Mouse (Mus musculus) gastrocnemius, postnatal 10 days (tissue): Measurements from ENCODE around the gene Vcan. TPM values are rescaled to one million over a fixed set of nuclear protein-coding genes. Genes with fewer than 3 reads are reported as not detected.
"Not testable (repeated sequence)": the region's sequence is repeated elsewhere in the genome, so short reads cannot be mapped to it uniquely, and the experiment has no call there.

Source experiments
- DNase-seq: peaks from one replicate; pipeline ENCODE4 v3.0.0; 2021; ENCODE audit warnings: mixed read lengths
- long read RNA-seq, 2 experiments: library from polyadenylated mRNA; stranded (forward); transcript quantifications; one replicate each; pipeline ENCODE4 v2.0.0; 2021
- total RNA-seq, 2 experiments: library from RNA; stranded (reverse); gene quantifications; 2 replicates each; pipeline ENCODE4 v1.2.3; 2021

Gene Vcan
- total RNA-seq: 10 to 100 TPM; 42.1 to 69.9 TPM
- long read RNA-seq, experiment 1, full-length matches to known transcripts: 2 of 5 reads
- long read RNA-seq, experiment 1, partial matches to known transcripts: 1 of 5 reads
- long read RNA-seq, experiment 1, other reads (novel, unspliced or antisense): 2 of 5 reads
- long read RNA-seq, experiment 2, full-length matches to known transcripts: 1 of 6 reads
- long read RNA-seq, experiment 2, partial matches to known transcripts: 2 of 6 reads
- long read RNA-seq, experiment 2, other reads (novel, unspliced or antisense): 3 of 6 reads

DNA sequence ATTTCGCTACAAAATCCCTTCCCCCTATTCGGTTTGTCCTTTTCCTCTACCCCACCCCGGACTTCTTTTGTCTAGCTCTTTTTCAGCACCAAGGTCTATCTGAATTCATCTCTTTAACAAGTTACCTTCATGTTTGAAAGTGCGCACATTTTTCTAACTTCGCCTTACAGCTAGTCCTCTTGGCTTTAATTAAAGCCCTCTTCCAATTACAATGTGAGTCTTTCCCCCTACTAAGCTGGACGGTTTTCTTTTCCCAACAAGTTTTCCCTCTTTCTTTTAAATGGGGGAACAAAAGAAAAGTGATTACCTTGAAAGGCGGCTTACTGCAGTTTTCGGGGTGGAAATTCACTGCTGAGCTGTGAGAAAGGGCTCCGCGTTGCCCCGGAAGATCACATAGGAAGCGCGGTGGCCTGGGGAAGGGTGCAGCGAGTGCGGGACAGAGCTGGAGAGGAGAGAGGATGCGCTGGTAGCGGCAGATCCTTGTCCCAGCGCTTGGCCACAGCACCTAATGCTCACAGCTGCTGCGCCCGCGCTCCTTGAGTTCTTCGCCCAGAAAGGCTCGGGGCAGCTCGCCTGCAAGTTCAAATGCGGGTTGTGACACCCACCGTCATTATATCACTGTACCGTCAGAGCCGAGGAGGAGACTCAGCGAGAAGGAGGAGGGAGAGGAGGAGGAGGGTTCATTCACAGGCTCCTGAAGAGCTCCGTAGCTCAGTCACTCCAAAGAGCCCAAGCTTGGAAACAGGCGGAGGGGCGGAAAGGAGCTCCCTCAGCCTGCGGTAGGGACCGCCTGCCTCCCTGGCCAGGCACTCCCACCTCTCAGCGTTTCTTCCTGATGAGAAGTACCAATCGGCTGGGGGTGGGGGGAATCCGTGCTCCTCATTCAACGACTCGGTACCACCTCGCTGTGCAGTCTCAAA lies at the start of gene Vcan:
TSS of gene Vcan (minus strand) at position 744 of the 920 bp plus-strand sequence.
- DNase-seq: peak; percentile 55

GRCm38 (mm10) chr13:89791475-89791874 lies 49.2 kb upstream of the Vcan start:
- no peak for DNase-seq

- no peak for DNase-seq
These were observed 40.6 kb upstream of the Vcan start for GRCm38 (mm10) chr13:89782886-89783285.

DNA sequence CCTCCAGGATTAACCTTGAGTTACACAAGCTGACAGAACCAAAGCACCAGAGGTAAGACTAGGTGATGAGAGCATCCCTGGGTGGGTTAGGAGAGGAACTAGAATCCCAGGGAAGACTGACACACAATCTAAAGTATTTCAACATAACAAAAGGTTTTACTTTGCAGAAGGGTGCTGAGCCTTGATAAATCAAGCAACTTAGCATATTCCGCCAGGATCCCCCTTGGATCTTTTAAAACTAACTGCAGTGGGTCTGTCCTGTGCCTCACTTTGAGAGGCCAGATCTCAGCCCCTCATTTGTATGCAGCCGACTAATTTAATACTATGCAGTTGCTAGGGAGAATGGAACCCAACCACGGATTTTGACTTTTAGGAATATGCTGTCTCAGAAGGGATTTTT lies 38.0 kb upstream of the Vcan start:
- DNase-seq: no peak

DNA sequence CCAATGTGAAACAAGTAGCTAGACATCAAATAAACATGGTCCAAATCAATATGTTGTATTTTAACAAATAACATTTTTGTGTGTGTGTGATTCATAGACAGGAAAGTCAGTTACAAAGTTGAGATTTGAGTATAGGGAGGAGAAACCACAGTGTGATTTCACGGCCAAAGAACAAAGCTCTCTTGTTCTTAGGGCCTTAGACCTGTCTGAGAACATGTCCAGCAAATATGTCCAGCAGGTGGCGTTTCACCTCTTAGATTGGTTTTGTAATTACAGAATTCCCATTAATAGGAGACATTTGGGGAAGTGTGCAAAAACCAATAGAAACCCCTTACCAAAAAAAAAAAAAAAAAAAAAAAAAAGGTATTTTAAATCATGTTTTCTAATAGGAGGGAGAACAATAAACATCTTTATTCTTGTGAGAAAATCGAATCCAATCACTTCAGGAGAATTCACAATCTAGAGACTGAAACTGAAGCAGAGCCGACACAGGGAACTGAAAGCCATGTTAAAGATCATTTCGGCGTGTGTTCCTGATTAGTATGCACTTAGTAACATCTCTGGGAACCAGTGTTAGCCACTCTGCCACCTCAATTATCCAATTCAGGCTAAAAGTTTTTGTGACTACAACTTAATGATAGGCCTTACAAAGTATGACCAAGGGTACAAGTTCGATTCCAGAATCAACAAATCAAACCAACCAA lies 37.1 kb upstream of the Vcan start:
- DNase-seq: peak; percentile 61

DNA sequence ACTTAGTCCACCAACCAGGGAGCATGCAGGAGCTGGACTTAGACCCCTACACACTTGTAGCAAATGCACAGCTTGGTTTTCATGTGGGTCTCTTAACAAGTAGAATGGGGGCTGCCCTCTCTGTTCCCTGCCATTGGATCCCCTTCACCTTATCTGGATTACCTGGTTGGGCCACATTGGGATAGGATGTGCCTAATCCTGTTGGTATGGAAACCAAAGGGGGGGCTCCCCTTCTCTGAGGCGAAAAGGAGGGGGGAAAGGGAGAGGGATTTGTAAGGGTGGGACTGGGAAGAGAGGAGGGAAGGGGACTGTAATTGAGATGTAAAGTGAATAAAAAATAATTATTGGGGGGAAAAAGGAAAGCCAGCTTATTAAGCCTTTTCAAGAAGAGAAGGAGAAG lies 35.5 kb upstream of the Vcan start:
- no peak for DNase-seq

GRCm38 (mm10) chr13:89777146-89777545 lies 34.8 kb upstream of the Vcan start:
- no peak for DNase-seq

DNA sequence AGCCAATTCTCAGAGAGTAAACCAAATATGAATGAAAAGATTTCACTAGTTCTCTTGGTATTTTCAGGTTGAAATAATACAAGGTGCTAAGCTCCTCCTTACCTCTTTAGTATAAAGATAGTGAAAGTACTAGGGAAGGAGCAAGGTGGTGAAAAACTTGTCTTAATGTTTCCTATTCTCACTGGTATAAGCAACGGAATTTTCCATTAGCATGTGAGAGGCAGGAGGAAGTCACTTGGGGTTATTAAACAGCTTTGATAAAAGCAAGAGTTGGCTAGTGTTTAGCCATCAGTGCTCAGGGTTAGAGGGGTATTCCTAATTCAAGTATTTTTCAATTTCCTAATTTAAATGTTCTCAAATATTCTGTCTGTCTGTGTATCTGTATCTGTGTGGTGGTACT lies 24.2 kb upstream of the Vcan start:
- DNase-seq: no peak

DNA sequence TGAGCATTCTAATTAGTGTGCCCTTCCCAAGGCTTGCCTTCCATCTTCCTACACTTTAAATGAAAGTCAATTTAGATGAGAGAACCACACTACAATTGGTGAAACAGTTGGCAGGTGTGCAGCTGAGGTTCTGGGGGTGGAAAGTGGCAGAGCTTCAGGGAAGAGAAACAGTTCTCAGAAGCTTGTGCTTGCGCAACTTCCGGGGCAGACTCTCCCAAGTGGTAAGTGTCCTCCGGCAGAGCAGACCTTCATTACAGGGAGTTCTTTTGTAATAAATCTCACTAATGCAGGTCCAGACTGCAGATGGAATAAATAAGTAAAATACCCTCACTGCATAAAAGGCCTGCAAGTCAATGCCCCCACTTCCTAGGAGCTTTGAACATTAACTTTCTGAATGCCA lies 23.7 kb upstream of the Vcan start:
- DNase-seq: no peak

GRCm38 (mm10) chr13:89762339-89762738 lies 20.0 kb upstream of the Vcan start:
- DNase-seq: no peak

- DNase-seq: no peak
These were observed 14.0 kb upstream of the Vcan start for GRCm38 (mm10) chr13:89756347-89756746.

GRCm38 (mm10) chr13:89750562-89750961 lies 8.3 kb upstream of the Vcan start:
- DNase-seq: not testable (repeated sequence)

DNA sequence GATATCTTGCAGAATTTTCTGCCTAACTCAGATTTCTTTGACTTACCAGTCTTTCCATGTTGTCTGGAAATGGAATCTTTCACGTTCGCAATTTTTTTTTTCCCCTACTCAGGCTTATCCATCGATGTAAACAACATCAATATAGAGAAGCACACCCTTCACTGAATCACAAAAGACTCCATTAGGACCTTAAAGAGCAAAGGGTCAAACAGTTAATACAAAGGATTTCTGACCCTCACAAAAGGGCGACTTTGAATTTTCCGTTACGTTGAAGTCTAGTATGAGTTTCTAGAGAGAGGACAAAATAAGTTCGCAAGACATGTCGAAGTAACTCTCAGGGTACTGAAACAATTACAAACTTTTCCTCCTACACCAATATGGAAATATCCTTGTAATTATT lies 892 bp upstream of the Vcan start:
- no peak for DNase-seq

DNA sequence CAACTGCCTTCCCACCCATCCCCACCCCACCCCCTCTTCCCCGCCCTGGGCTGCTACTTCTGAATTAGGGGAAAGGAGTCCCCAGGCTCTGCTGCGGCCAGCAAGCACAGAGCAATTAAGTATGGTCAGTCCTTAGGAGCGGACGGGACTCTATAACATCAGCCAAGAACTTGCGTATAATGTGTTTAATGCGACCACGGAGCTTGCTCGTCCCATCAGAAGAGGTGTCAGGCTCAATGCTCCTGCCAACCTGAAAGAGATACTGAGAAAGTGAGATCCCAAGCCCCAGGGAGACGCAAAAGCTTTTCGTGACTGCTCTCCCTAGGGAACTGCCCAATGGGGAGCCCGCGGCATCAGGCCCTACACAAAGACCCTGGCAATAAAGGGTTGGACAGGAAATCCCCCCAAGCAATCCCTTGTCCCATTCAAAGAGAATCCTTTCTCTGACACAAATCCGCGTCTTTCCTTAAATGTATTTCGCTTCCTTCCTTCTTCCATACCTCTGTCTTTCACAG lies 434 bp upstream of the Vcan start:
- no peak for DNase-seq

GRCm38 (mm10) chr13:89741116-89741551 lies 1.2 kb downstream of the Vcan start:
- DNase-seq: peak; percentile 40

- DNase-seq: peak; percentile 60
These were observed 1.8 kb downstream of the Vcan start for GRCm38 (mm10) chr13:89740243-89741115.

GRCm38 (mm10) chr13:89739696-89740242 lies 2.5 kb downstream of the Vcan start:
- DNase-seq: peak; percentile 20

GRCm38 (mm10) chr13:89738776-89739695 lies 3.3 kb downstream of the Vcan start:
- DNase-seq: peak; percentile 87

DNA sequence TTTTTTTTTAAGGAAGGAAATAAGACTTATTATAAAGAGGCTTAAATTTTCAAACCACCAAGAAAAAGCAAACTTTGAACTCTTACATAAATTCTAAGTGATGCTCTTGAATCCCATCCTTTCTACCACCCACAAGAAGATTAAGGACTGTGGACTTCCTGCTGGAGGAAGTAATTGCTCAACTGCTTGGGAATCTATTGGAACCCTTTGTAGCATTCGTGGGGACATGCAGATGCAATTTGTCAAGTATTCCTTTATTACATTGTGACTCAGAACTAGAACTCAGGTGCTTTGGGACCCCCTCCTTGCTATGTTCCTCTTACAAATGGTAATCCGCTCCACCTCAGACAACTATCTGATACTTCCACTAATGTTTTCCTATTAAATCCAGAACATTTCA lies 4.0 kb downstream of the Vcan start:
- no peak for DNase-seq

GRCm38 (mm10) chr13:89735111-89735510 lies 7.2 kb downstream of the Vcan start:
- DNase-seq: no peak
